Mouse (Mus musculus): ENCODE measurements around the gene Mtus2. TPM values are rescaled to one million over a fixed set of nuclear protein-coding genes. Genes with fewer than 3 reads are reported as not detected.

Gene Mtus2
- polyA plus RNA-seq, 1 experiment from 2014 or later: 7.4 TPM

DNA sequence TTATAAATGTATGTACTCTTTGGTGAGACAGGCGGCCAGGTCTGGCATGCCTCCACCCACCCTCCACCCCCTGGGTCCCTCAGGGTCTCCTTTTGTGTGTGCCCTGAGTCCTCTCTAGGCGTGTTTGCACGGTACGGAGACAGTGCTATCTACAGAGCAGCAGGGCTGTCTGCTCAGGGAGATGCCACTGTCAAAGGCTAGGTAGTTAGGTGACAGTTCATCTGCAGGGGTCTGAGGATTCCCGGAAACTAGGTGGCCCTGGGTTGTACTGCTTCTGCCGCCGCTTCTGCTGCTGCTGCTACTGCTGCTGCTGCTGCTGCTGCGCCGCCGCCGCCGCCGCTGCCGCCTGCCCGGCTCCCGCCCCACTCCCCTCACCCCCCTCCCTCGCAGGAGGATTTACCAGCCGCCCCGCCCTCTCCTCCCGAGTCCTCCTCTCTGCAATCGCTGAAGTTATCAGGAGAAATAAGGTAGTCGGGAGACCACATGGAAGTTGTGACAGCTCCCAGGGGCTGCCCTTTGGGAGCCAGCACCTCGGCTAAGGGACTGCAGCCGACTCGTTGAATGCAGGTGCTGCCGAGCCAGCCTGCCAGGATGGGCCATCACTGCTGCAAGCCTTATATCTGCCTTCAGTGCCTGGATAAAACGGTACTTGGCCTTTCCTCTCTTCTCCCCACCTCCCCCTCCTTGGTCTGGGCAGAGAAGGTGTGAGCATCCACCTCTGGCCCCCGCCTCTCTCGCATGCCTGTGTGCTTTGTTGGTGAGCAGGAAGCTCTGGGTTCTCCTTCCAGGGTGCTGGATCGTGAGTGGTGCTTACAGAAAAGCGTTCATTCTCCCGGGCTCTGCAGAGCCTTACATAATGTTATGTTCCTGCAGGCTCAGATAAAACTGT is 307.9 kb downstream of the Mtus2 start:
- Histone ChIP-seq H3K9ac (ENCODE audit: low read depth, low read length) (peak overlapping the region; percentile 63), H3K4me2 (ENCODE audit: low read depth, low read length) (peak overlapping the region; percentile 87), H3K4me3 (ENCODE audit: low read depth, low read length) (peak overlapping the region; percentile 61), H3K36me3 (ENCODE audit: control insufficient read depth, insufficient read depth, low read length) (no peaks in the 10 kb centered on the region), H3K27me3 (replicated peaks; ENCODE audit: control insufficient read depth, insufficient read depth, low read length) (peaks cover 6% of the 10 kb centered on the region), H3K9me3 (ENCODE audit: control insufficient read depth, low read length) (no peaks in the 10 kb centered on the region), H3K27ac (replicated peaks; ENCODE audit: low read depth, low read length) (no peak overlapping the region; the same call in 1 of the 2 replicates), H3K4me1 (ENCODE audit: control insufficient read depth, insufficient read depth, low read length) (no peaks in the 10 kb centered on the region)
- peak; percentile 75 for ATAC-seq (ENCODE audit: low read depth)
- peak; percentile 58 for DNase-seq (ENCODE audit: low spot score)
- 1% methylated on average over 20 of the region's 32 CpGs for WGBS

DNA sequence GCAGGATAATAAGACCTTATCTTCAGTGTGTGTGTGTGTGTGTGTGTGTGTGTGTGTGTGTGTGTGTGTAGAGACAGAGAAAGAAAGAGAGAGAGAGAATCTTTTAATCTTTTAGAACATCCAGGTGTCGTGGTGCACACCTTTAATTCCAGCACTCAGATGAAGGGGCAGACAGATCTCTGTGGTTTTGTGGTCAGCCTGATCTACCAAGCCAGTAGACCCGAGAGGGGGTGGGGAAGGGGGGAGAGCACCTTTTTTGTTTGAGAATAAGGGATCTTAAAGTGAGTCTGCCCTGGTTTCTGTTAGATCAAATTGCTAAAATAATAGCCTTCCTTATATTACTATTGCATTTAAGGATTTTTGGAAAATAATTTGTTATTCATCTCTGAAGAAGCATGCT is 309.7 kb downstream of the Mtus2 start:
- Histone ChIP-seq H3K9ac (ENCODE audit: low read depth, low read length) (no peak overlapping the region), H3K4me2 (ENCODE audit: low read depth, low read length) (no peak overlapping the region), H3K27me3 (replicated peaks; ENCODE audit: control insufficient read depth, insufficient read depth, low read length) (peaks cover 6% of the 10 kb centered on the region), H3K4me1 (ENCODE audit: control insufficient read depth, insufficient read depth, low read length) (no peaks in the 10 kb centered on the region), H3K36me3 (ENCODE audit: control insufficient read depth, insufficient read depth, low read length) (no peaks in the 10 kb centered on the region), H3K27ac (replicated peaks; ENCODE audit: low read depth, low read length) (no peak overlapping the region), H3K9me3 (ENCODE audit: control insufficient read depth, low read length) (no peaks in the 10 kb centered on the region), H3K4me3 (ENCODE audit: low read depth, low read length) (no peak overlapping the region)
- no peak for DNase-seq (ENCODE audit: low spot score)
- 64% methylated on average over 2 of the region's 2 CpGs for WGBS
- ATAC-seq (ENCODE audit: low read depth): no peak

DNA sequence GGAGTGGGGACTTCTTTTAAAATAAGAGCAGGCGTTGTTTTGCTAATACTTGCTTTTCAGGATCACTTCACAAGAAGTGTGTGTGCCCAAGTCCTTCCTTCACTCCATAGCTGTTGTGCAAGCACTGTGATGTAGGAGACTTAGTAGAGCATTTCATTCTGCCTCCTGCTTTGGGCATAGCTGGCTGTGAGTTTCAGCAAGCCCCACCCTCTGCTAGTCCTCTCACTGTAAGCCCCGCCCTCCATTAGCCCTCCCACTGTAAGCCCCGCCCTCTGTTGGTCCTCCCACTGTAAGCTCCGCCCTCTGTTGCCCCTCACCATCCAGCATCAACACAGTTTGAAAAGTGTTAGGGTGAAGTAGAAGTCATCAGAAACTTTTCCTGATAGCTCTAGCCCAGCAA is 310.3 kb downstream of the Mtus2 start:
- ATAC-seq (ENCODE audit: low read depth) (no peak), DNase-seq (ENCODE audit: low spot score) (no peak)
- Histone ChIP-seq H3K4me2 (ENCODE audit: low read depth, low read length) (no peak overlapping the region), H3K9ac (ENCODE audit: low read depth, low read length) (no peak overlapping the region), H3K4me1 (ENCODE audit: control insufficient read depth, insufficient read depth, low read length) (no peaks in the 10 kb centered on the region), H3K27me3 (replicated peaks; ENCODE audit: control insufficient read depth, insufficient read depth, low read length) (peaks cover 6% of the 10 kb centered on the region), H3K27ac (replicated peaks; ENCODE audit: low read depth, low read length) (no peak overlapping the region), H3K9me3 (ENCODE audit: control insufficient read depth, low read length) (no peaks in the 10 kb centered on the region), H3K4me3 (ENCODE audit: low read depth, low read length) (no peak overlapping the region), H3K36me3 (ENCODE audit: control insufficient read depth, insufficient read depth, low read length) (no peaks in the 10 kb centered on the region)
- 59% methylated on average over 4 of the region's 4 CpGs for WGBS

DNA sequence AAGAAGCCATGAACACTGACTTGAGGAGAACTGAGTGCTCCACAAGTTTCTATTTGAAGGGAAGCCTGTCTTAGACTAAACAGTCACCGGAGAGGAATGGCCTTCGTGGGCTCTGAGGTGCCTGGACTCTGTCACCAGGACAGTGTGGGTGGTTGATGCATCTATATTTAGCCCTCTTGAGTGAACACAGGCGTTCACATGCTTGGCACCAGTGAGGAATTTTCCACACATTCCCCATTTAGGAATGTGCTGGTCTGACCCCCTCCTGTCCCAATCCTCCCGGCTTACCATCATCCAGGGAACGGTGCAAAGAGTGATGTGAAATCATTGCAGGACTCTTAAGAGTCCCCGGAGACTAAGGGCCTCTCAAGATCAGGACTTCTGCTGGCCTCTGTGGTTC is 314.9 kb downstream of the Mtus2 start:
- H3K27me3 ChIP-seq (replicated peaks; ENCODE audit: control insufficient read depth, insufficient read depth, low read length): no peaks in the 10 kb centered on the region
- no peaks in the 10 kb centered on the region for H3K36me3 ChIP-seq (ENCODE audit: control insufficient read depth, insufficient read depth, low read length)
- no peak overlapping the region for H3K9ac ChIP-seq (ENCODE audit: low read depth, low read length)
- no peaks in the 10 kb centered on the region for H3K9me3 ChIP-seq (ENCODE audit: control insufficient read depth, low read length)
- 61% methylated on average over 6 of the region's 6 CpGs for WGBS
- H3K27ac ChIP-seq (replicated peaks; ENCODE audit: low read depth, low read length): no peak overlapping the region
- H3K4me2 ChIP-seq (ENCODE audit: low read depth, low read length): no peak overlapping the region
- peak; percentile 48 for DNase-seq (ENCODE audit: low spot score)
- no peaks in the 10 kb centered on the region for H3K4me1 ChIP-seq (ENCODE audit: control insufficient read depth, insufficient read depth, low read length)
- peak; percentile 44; the same call in 1 of the 2 replicates for ATAC-seq (ENCODE audit: low read depth)
- no peak overlapping the region for H3K4me3 ChIP-seq (ENCODE audit: low read depth, low read length)

DNA sequence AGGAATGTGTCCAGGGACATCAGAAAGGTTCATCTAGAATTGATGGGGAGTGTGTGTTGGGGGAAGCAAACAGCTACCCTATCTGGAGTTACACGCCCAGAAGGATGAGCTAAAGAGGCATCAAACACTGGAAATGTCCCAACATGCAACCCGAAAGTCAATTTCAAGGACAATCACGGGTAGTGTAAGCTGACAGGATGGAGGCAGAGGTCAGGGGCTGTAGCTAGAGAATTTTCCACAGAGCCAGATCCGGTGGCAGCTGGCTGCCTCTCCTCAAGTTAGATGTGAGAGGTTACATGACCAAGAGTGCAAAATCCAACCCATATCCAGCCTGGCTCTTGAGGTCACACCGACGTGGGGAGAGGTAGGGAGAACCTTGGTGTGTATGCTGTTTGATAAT is 315.7 kb downstream of the Mtus2 start:
- ATAC-seq (ENCODE audit: low read depth): no peak
- H3K4me1 ChIP-seq (ENCODE audit: control insufficient read depth, insufficient read depth, low read length): no peaks in the 10 kb centered on the region
- H3K9me3 ChIP-seq (ENCODE audit: control insufficient read depth, low read length): no peaks in the 10 kb centered on the region
- no peaks in the 10 kb centered on the region for H3K36me3 ChIP-seq (ENCODE audit: control insufficient read depth, insufficient read depth, low read length)
- 88% methylated on average over 6 of the region's 6 CpGs for WGBS
- H3K27me3 ChIP-seq (replicated peaks; ENCODE audit: control insufficient read depth, insufficient read depth, low read length): no peaks in the 10 kb centered on the region
- no peak for DNase-seq (ENCODE audit: low spot score)
- H3K9ac ChIP-seq (ENCODE audit: low read depth, low read length): no peak overlapping the region
- no peak overlapping the region for H3K4me3 ChIP-seq (ENCODE audit: low read depth, low read length)
- H3K4me2 ChIP-seq (ENCODE audit: low read depth, low read length): no peak overlapping the region
- H3K27ac ChIP-seq (replicated peaks; ENCODE audit: low read depth, low read length): no peak overlapping the region

DNA sequence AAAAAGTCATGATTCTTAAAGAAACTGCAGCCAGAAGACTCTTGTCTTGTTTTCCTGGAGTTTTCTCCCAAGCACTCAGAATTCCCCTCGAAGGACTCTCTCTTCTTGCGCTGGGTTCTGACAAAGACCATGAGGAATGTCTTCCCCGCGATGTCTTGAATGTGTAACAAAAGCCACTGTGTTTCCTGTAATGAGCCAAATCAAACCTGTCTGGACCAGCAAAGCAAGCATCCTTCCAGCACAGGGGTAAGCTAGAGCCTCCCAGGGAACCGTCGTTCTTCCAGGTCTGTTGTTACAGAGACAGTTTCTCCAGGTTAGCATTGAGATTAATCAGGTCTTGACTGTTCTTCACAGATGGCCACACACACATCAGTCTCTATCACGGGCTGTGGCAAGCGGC is 321.1 kb downstream of the Mtus2 start:
- Histone ChIP-seq H3K9ac (ENCODE audit: low read depth, low read length) (no peak overlapping the region), H3K9me3 (ENCODE audit: control insufficient read depth, low read length) (no peaks in the 10 kb centered on the region), H3K27ac (replicated peaks; ENCODE audit: low read depth, low read length) (no peak overlapping the region), H3K4me2 (ENCODE audit: low read depth, low read length) (no peak overlapping the region), H3K27me3 (replicated peaks; ENCODE audit: control insufficient read depth, insufficient read depth, low read length) (no peaks in the 10 kb centered on the region), H3K4me1 (ENCODE audit: control insufficient read depth, insufficient read depth, low read length) (no peaks in the 10 kb centered on the region), H3K36me3 (ENCODE audit: control insufficient read depth, insufficient read depth, low read length) (no peaks in the 10 kb centered on the region), H3K4me3 (ENCODE audit: low read depth, low read length) (no peak overlapping the region)
- ATAC-seq (ENCODE audit: low read depth) (peak; percentile 53; the same call in 1 of the 2 replicates), DNase-seq (ENCODE audit: low spot score) (peak; percentile 25)
- WGBS: 54% methylated on average over 8 of the region's 8 CpGs

DNA sequence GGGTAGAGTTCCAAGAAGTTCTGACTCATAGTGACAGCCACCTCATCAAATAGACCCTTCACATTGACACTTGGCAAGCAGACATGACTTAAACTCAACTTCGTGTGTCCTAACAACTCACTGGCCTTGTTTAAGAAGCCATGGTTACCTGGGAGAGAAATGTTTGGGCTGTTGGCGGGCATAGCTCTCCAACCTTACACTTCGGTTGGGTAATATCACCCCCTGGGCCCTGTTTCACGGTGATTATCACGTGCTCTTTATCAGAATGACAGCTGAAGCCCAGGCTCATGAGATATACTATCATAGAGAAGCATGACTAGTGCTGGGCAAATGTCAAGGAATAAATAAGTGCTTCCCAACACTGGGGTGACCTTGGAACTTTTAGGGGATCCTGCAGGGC is 323.2 kb downstream of the Mtus2 start:
- DNase-seq (ENCODE audit: low spot score) (no peak), ATAC-seq (ENCODE audit: low read depth) (no peak)
- Histone ChIP-seq H3K4me1 (ENCODE audit: control insufficient read depth, insufficient read depth, low read length) (no peaks in the 10 kb centered on the region), H3K36me3 (ENCODE audit: control insufficient read depth, insufficient read depth, low read length) (no peaks in the 10 kb centered on the region), H3K9me3 (ENCODE audit: control insufficient read depth, low read length) (no peaks in the 10 kb centered on the region), H3K4me2 (ENCODE audit: low read depth, low read length) (no peak overlapping the region), H3K4me3 (ENCODE audit: low read depth, low read length) (no peak overlapping the region), H3K27me3 (replicated peaks; ENCODE audit: control insufficient read depth, insufficient read depth, low read length) (no peaks in the 10 kb centered on the region), H3K9ac (ENCODE audit: low read depth, low read length) (no peak overlapping the region), H3K27ac (replicated peaks; ENCODE audit: low read depth, low read length) (no peak overlapping the region)
- WGBS: 91% methylated on average over 5 of the region's 5 CpGs

DNA sequence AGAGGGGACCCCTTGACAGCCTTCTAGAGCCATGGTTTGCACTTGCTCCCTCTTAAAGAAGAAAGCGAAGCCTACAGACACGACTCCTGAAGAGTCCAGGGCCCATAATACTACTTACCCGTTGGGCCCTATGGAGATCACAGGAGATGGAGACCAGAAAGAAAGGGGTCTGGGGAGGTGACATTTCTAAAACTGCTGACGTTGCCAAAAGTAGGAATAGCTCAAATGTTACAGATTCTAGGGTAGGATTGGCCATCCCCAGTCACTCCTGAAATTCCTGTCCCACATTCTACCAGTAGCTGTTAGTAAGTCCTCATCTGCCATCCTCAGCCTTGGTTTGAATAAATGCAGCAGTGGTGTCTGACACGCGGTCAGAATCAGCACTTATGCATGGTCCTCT is 325.0 kb downstream of the Mtus2 start:
- H3K4me3 ChIP-seq (ENCODE audit: low read depth, low read length): no peak overlapping the region
- no peak for ATAC-seq (ENCODE audit: low read depth)
- no peak overlapping the region for H3K9ac ChIP-seq (ENCODE audit: low read depth, low read length)
- H3K4me1 ChIP-seq (ENCODE audit: control insufficient read depth, insufficient read depth, low read length): no peaks in the 10 kb centered on the region
- H3K36me3 ChIP-seq (ENCODE audit: control insufficient read depth, insufficient read depth, low read length): no peaks in the 10 kb centered on the region
- DNase-seq (ENCODE audit: low spot score): no peak
- no peak overlapping the region for H3K4me2 ChIP-seq (ENCODE audit: low read depth, low read length)
- no peaks in the 10 kb centered on the region for H3K9me3 ChIP-seq (ENCODE audit: control insufficient read depth, low read length)
- WGBS: 83% methylated on average over 6 of the region's 6 CpGs
- H3K27me3 ChIP-seq (replicated peaks; ENCODE audit: control insufficient read depth, insufficient read depth, low read length): no peaks in the 10 kb centered on the region
- no peak overlapping the region for H3K27ac ChIP-seq (replicated peaks; ENCODE audit: low read depth, low read length)

DNA sequence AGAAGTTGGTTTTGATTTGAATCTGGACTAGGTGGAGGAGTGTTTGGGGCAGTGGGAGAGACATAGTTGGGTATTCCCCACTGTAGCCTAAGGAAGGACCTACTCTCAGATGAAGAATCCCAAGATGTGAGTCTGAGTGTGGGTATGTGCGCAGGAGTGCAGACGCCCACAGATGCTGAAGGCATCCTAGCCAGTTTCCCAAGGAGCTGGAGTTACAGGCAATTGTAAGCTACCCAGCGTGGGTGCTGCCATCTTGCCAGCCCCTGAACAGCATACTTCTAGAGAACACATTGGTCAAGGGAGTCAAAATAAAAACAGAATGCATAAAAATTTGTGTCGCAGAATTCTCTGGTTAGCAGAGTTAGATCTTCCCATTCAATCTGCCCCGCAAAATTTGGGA is 325.5 kb downstream of the Mtus2 start:
- no peak overlapping the region for H3K4me2 ChIP-seq (ENCODE audit: low read depth, low read length)
- H3K4me1 ChIP-seq (ENCODE audit: control insufficient read depth, insufficient read depth, low read length): no peaks in the 10 kb centered on the region
- H3K9ac ChIP-seq (ENCODE audit: low read depth, low read length): no peak overlapping the region
- DNase-seq (ENCODE audit: low spot score) (no peak), ATAC-seq (ENCODE audit: low read depth) (no peak)
- no peak overlapping the region for H3K27ac ChIP-seq (replicated peaks; ENCODE audit: low read depth, low read length)
- no peaks in the 10 kb centered on the region for H3K27me3 ChIP-seq (replicated peaks; ENCODE audit: control insufficient read depth, insufficient read depth, low read length)
- H3K36me3 ChIP-seq (ENCODE audit: control insufficient read depth, insufficient read depth, low read length): no peaks in the 10 kb centered on the region
- whole genome bisulfite sequencing: 91% methylated on average over 5 of the region's 5 CpGs
- H3K9me3 ChIP-seq (ENCODE audit: control insufficient read depth, low read length): no peaks in the 10 kb centered on the region
- no peak overlapping the region for H3K4me3 ChIP-seq (ENCODE audit: low read depth, low read length)
